Mouse (Mus musculus) bone marrow macrophage, adult 2 months (primary cell): ENCODE measurements around the gene Tex22. TPM values are rescaled to one million over a fixed set of nuclear protein-coding genes. Genes with fewer than 3 reads are reported as not detected.

Experiments
- H3K27ac ChIP-seq: 2 replicates; pipeline ENCODE4 v1.5.1; 2012; ENCODE audit warnings: low read depth, low read length; ENCODE audit not compliant: insufficient read depth
- H3K4me1 ChIP-seq: 2 replicates; pipeline ENCODE4 v1.6.1; 2012; ENCODE audit warnings: low read length; ENCODE audit not compliant: control insufficient read depth, insufficient read depth
- H3K4me3 ChIP-seq: 2 replicates; pipeline ENCODE4 v1.5.1; 2012; ENCODE audit warnings: mild to moderate bottlenecking, low read length, moderate library complexity; ENCODE audit not compliant: insufficient read depth
- CTCF ChIP-seq: IDR thresholded peaks from 2 replicates; pipeline ENCODE4 v1.5.1; 2012; ENCODE audit warnings: low read depth, mild to moderate bottlenecking, low read length, moderate library complexity
- POLR2A ChIP-seq: IDR thresholded peaks from 2 replicates; pipeline ENCODE4 v1.6.1; 2012; ENCODE audit warnings: mild to moderate bottlenecking, low read depth, low read length, borderline replicate concordance
- polyA plus RNA-seq: library from polyadenylated mRNA; stranded (reverse); fragments of >200 nt; gene quantifications from 2 replicates; pipeline ENCODE4 v1.2.4, GENCODE M21; 2012; ENCODE audit not compliant: missing spikeins, insufficient read depth, insufficient read length

Tex22 gene
- polyA plus RNA-seq, 1 experiment: not detected

DNA sequence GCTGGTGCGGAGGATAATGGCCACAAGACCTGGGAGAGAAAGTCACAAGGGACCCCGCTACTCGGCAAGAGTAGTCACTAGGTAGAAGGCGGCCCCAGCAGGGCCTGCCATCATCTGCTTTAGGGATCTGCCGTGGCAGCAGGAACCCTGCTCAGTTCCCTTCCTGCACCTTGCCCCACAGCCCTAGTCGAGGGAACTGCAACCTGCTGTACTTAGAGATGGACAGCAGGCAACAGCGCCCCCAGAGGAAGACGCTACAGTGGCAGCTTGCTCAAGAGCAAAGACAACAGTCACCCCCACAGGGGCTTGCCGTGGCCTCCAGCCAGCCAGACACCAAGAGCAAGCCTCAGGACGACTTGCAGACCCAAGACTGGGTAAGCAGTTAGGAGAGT is 757 bp downstream of the Tex22 start:
- peaks cover 7% of the 10 kb centered on the region for H3K4me1 ChIP-seq
- H3K4me3 ChIP-seq: peak overlapping the region; percentile 54; the same call in 1 of the 2 replicates
- TF ChIP-seq POLR2A (no peak), CTCF (peak; percentile 52; the same call in 1 of the 2 replicates)
- H3K27ac ChIP-seq: no peak overlapping the region

DNA sequence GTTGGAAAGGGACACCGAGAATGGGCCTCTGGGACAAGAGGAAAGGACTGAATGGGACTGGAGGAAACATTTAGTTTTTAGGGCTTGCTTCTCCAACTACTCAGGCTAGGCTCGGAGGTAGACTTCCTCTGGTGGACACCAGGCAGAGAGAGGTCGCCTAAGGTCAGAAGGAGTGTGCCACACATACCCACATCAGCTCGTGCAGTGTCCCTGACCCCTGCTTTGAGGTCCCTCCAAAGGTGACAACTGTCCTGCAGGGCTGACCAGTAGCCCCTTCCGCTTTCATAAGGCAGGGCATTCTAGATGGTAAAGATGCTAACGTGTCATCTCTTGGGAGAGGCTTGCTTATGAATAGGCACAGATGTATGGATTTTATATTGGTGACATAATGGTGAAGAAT is 1.2 kb downstream of the Tex22 start:
- H3K27ac ChIP-seq: no peak overlapping the region
- H3K4me1 ChIP-seq: peaks cover 7% of the 10 kb centered on the region
- no peak for TF ChIP-seq CTCF
- no peak for TF ChIP-seq POLR2A
- no peak overlapping the region for H3K4me3 ChIP-seq

DNA sequence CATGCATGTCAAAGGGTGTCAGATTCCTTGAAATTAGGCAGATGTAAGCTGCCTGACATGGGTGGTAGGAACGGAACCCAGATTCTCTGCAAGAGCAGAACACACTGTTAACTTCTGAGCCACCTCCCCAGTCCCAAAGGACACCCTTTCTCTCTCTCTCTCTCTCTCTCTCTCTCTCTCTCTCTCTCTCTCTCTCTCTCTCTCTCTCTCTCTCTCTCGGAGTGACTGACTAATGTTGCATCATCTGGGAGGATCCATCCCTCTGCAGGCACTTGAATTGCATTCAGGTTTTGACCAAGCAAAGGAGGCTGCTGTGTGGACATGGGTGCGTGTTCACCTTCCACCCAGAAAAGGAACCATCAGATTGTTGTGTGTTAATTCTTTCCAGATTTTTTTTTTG is 13.0 kb downstream of the Tex22 start:
- TF ChIP-seq CTCF (no peak), POLR2A (no peak)

DNA sequence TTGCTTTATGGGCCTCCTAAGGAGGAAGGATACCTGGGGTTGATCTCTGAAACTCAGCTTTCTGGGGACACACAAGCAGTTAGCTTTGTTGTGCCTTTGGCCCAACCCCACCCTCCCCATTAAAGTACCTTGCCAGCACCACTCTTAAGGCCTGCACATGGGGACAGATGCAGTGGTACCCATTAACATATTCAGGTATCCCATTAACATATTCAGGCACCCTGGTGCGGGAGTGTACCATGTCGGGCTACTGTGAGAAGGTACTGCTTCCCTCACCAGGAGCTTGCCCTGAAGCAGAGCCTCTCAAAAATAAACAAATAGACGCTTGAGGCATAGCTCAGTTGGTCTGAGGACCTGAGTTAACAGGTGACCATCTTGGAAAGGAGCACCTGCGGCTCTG is 13.7 kb downstream of the Tex22 start:
- Histone ChIP-seq H3K4me1 (no peaks in the 10 kb centered on the region), H3K27ac (no peak overlapping the region), H3K4me3 (no peak overlapping the region)
- TF ChIP-seq POLR2A: no peak

More for the DNA sequence above, 13.0 kb downstream of the Tex22 start:
- no peaks in the 10 kb centered on the region for H3K4me1 ChIP-seq
- H3K27ac ChIP-seq: no peak overlapping the region
- H3K4me3 ChIP-seq: no peak overlapping the region

DNA sequence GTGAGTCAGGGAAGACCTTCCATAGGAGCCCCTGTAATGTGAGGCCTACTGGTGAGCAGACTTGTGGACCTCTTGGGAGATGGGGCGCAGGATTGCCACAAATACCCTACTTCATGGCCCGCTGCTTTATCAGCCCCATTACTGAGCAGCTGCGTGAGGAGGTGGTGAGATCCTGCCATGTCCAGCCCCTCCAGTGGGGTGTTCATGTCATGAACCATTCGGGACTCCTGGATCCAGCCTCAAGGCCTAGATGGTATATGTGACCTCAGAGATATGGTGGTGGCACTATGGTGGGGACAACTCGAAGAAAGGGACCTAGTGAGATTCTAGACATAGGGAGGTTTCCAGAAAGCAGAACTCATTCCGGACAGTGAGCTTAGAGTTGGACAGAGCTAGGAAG is 14.8 kb downstream of the Tex22 start:
- no peaks in the 10 kb centered on the region for H3K4me1 ChIP-seq
- H3K27ac ChIP-seq: no peak overlapping the region
- TF ChIP-seq POLR2A (no peak), CTCF (no peak)
- no peak overlapping the region for H3K4me3 ChIP-seq

DNA sequence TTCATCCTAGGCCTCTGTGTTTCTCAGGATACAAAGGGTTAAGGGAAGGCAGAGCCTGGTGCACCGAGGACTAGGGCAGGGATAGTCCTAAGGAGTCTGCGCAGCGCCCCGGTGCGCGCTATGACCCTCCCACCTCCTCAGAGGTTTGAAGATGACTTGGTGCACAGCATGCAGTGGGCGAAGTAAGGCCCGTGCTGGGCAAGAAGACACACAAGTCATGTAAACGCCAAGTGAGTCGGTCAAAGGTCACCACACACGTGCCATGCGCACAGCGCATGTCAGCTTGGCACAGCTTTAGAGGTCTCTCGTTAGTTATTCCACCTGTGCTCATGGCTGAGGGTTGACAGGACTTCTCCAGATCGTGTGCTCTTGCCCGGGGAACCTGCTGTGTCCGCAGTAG is 15.8 kb downstream of the Tex22 start:
- Histone ChIP-seq H3K27ac (no peak overlapping the region), H3K4me3 (no peak overlapping the region), H3K4me1 (no peaks in the 10 kb centered on the region)
- TF ChIP-seq POLR2A: no peak
- no peak for TF ChIP-seq CTCF

DNA sequence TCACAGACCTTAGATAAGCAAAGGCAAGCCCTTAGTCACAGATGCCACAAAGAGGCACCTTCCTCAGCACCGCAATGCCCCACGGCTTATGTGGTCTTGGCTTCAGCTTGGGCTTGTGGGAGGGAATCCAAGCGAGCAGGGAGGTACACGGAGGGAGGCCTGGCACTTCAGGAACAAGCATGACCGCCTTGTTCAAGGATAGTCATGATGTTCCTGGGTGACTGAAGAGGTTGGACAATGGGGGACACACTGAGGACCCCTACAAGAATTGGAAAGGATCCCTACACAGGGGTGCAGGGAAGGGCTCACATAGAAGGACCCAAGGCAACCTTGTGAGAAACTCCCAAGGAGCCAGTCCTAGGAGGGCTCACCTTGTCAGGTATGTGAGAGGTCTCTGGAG is 22.7 kb downstream of the Tex22 start:
- TF ChIP-seq CTCF (no peak), POLR2A (no peak)
- Histone ChIP-seq H3K4me3 (no peak overlapping the region), H3K4me1 (peaks cover 11% of the 10 kb centered on the region), H3K27ac (no peak overlapping the region)

- peak within 1 kb of the TSS; percentile 79 for H3K4me3 ChIP-seq
- TF ChIP-seq CTCF (no peak), POLR2A (no peak)
- peaks cover 14% of the 10 kb centered on the region for H3K4me1 ChIP-seq
- no peak within 1 kb of the TSS for H3K27ac ChIP-seq
Measured at GRCm38 (mm10) chr12:113097749-113098281, 23.5 kb downstream of the Tex22 start, which contains the start of gene Mta1. TSS of gene Mta1 (plus strand) at chr12:113098278.

DNA sequence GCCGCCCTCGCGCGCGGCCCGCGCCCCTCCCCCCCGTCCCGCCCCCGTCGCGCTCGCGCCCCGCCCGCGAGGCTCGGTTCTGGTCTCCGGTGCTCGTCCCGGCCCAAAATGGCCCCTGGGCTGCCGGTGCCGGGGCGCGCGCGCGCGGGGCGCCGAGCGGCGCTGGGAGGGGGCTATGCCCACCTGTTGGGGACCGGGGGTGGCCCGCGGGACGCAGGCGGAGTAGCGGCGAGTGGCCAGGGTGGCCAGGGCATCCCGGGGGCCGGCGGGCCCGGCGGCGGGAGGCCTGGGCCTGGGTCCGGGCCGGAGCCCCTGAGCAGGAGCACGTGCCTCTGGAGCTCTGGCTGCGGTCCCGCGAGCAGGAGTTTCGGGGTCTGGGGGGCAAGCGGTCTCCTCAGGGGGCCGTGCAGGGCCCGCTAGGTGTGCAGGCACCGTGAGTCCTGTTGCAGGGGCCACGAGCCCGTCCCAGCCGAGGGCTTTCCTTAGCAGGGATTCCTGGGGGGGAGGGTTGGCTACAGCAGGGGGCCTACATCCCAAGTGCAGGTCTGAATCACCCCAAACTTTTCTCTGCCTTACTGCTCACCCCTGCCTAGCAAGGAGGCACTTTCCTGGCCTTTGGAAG is 24.3 kb downstream of the Tex22 start:
- no peak for TF ChIP-seq CTCF
- no peak for TF ChIP-seq POLR2A
- Histone ChIP-seq H3K27ac (no peak overlapping the region), H3K4me3 (peak overlapping the region; percentile 78), H3K4me1 (peaks cover 14% of the 10 kb centered on the region)

- peak overlapping the region; percentile 78 for H3K4me3 ChIP-seq
- peaks cover 14% of the 10 kb centered on the region for H3K4me1 ChIP-seq
Measured at GRCm38 (mm10) chr12:113099470-113100237, 25.4 kb downstream of the Tex22 start.

More at GRCm38 (mm10) chr12:113099470-113100237, 25.4 kb downstream of the Tex22 start:
- TF ChIP-seq CTCF (no peak), POLR2A (no peak)
- no peak overlapping the region for H3K27ac ChIP-seq
